Mouse (Mus musculus) cerebellum, adult (tissue): ENCODE results near the gene Sprr2h.

Source experiments
- ATAC-seq: cut with Nextera tagmentation; 2 replicates; pipeline ENCODE4 v1.9.2; 2017; ENCODE audit warnings: mild to moderate bottlenecking, moderate library complexity, mixed read lengths; ENCODE audit not compliant: insufficient number of reproducible peaks, low FRiP score, low TSS enrichment

Gene Sprr2h

DNA sequence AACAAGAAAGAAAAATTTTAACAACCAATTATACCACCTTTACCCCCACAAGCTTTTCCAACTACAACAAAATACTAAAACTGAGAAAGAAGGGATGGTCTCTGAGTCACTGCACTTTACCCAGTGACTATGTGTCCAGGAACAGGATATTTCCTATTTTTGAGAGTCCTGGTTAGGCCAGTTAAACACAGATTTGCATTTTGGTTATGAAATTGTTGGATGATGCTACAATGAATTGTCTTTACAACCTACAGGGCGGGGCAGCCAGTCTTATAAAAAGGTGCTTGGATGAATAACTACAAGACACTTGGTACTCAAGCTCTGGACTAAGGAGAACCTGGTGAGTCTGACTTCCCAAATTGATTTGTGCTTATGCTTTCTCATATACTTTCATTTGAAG lies at the start of gene Sprr2h:
Gene Sprr2h (plus strand): TSS at position 301 of the 400 bp plus-strand sequence.
- no peak for ATAC-seq

DNA sequence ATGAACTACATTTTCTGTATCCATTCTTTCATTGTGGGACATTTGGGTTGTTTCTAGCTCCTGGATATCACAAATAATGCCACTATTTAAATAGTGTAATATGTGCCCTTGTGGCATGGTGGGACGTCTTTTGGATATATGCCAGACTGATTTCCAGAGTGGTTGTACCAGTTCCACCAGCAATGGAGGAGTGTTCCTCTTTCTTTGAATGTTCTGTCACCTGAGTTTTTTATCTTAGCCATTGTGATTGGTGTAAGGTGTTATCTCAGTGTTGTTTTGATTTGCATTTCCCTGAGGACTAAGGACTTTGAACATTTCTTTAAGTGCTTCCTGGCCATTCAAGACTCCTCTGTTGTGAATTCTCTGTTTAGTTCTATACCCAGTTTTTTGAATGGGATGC lies 49.2 kb upstream of the Sprr2h start:
- no peak for ATAC-seq

DNA sequence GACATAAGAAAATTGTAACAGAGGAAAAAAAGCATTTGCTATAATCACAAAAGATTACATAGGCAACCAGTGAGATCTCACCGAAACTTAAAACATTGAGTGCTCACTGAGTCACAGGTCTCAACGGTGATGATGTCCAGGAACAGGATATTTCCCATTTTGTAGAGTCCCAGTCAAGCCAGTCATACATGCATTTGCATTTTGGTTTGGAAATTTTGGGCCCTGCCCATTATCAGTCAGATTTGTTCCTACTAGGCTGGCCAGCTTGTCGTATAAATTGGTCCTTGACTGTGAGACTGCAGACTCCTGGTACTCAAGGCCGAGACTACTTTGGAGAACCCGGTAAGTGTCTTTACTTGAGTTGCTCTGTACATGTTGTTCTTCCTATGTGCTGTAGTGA lies 46.6 kb upstream of the Sprr2h start, which contains the start of gene Sprr2d:
Gene Sprr2d (plus strand): TSS at position 301 of the 400 bp plus-strand sequence.
- no peak for ATAC-seq

DNA sequence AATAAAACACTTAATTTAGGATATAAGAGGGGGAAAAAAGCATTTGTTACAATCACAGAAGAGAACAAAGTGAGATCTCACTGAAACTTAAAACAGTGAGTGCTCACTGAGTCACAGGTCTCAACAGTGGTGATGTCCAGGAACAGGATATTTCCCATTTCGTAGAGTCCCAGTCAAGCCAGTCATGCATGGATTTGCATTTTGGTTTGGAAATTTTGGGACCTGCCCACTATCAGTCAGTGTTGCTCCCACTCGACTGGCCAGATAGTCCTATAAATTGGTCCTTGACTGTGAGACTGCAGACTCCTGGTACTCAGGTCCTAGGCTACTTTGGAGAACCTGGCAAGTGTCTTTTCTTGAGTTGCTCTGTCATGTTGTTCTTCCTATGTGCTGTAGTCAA lies 33.6 kb upstream of the Sprr2h start, which contains the start of gene Sprr2e:
Gene Sprr2e (plus strand): TSS at position 301 of the 400 bp plus-strand sequence.
- no peak for ATAC-seq

DNA sequence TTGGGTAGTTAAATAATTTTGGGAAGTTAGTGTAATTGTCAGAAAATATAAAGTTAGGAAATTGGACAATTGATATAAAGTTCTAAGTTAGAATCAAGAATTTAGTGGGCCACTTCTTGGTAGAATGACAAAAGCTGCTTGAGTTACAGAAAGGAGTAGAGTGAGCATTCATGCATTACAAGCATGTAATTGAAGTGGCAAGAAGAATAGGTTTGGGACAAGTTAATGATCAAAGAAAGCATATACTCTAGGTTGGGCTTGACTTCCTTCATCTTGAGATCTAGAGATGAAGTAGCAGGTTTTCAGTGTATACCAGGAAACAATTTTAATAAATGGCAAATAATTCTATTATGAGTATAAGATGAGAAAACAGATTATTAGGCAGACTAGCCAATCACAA lies 23.9 kb upstream of the Sprr2h start:
- no peak for ATAC-seq

DNA sequence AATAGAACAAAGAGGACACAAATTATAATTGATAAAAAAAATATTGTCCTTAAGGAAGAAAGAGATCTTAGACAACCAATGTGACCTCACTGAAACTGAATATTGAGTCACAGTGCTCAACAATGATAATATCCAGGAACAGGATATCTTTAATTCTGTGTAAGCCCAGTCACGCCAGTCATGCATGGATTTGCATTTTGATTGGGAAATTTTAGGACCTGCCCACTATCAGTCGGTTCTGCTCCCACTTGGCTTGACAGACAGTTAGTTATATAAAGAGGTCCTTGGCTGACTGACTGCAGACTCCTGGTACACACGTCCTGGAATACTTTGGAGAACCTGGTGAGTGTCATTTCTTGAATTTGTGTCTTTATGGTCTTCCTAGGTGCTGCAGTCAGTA lies 20.6 kb upstream of the Sprr2h start, which contains the start of gene Sprr2f:
Gene Sprr2f (plus strand): TSS at position 301 of the 400 bp plus-strand sequence.
- no peak for ATAC-seq

DNA sequence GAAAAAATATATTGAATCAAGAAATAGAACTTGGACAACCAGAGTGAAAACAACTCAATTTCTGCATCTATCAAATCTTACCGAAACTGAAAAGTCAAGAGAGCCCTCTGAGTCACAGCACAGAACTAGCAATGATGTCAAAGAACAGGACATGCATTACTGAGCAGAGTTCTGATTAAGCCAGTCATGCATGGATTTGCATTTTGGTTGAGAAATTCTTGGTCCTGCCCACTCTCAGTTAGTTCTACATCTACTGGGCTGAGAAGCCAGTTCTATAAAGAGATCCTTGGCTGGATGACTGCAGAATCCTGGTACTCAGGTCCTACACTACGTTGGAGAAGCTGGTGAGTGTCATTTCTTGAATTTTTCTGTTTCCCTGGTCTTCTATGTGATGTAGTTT lies 11.9 kb upstream of the Sprr2h start:
- no peak for ATAC-seq

DNA sequence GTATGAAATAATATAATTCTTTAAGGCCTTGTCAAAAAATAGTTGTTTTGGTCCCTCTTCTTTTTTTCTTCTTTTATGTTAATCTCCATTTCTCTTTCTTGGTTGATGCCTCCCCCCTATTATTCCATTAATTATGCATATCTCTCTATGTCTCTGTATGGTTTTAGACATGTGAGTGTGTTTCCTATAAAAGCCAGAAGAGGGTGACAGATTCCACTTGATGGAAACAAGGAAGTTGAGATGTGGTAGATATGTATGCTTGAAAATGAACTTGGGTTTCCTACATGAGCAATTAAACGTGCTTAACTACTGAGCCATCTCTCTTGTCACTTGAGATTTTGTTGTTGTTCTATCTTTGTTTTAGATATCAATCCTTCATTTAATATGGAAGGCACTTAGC lies 8.8 kb downstream of the Sprr2h start:
- ATAC-seq = no peak

DNA sequence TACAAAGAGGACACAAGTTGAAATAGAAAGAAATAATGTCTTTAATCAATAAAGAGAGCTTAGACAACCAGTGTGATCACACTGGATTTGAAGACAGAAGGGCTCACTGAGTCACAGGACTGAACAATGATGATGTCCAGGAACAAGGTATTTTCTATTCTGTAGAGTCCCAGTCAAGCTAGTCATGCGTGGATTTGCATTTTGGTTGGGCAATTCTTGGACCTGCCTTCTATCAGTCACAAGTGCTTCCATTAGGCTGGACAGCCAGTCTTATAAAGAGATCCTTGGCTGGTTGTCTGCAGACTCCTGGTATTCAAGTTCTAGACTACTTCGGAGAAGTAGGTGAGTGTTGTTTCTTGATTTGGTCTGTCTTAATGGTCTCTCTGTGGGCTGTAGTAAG lies 22.2 kb downstream of the Sprr2h start, which contains the start of gene Sprr2i:
Gene Sprr2i (plus strand): TSS at position 301 of the 400 bp plus-strand sequence.
- ATAC-seq = no peak

DNA sequence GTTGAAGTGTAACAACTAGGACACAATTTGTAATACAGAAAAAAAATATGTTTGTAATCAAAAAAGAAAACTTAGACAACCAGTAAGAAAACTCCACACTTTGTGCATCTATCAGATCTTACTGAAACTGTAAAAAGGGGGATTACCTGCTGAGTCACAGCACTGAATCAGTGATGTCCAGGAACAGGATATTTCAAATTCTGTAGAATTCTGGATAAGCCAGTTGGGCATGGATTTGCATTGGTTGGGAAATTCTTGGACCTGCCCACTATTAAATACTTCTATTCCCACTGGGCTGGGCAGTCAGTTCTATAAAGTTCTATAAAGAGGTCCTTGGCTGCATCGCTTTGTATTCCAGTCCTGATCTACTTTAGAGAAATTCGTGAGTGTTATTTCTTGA lies 32.3 kb downstream of the Sprr2h start, which contains the start of gene Sprr2j-ps:
Gene Sprr2j-ps (plus strand): TSS at position 301 of the 400 bp plus-strand sequence.
- ATAC-seq = no peak

DNA sequence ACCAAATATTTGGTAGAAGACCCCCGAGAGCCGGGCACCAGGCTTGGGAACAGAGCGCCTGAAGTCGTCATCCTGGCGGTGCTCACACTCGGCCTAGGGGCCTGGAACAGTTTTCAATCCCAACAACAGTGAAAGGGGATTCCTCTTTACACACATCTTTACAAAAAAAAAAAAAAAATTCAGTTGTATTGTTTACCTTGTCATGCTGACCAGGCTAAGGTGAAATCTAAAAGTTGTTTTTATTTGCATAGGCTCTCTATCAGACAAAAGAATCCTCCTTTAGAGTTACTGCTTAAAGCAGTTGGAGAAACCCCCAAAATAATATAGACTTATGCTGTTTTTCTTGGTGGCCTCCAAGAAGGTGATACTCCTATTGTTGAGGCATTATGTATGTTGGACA lies 43.8 kb downstream of the Sprr2h start, which contains the start of gene Gm9774:
Gene Gm9774 (minus strand): TSS at position 101 of the 400 bp plus-strand sequence.
- ATAC-seq = no peak

DNA sequence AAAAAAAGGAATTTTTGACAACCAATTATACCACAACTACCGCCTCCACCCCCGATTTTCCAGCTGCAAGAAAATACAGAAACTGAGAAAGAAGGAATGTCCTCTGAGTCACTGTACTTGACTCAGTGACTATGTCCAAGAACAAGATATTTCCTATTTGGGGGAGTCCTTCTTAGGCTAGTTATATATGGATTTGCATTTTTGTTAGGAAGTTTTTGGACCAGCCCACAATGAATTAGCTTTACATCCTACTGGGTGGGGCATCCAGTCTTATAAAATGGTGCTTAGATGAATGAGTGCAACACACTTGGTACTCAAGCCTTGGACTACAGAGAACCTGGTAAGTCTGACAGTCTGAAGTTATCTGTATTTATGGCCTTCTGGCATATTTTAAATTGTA lies 46.8 kb downstream of the Sprr2h start, which contains the start of gene Sprr2k:
Gene Sprr2k (plus strand): TSS at position 301 of the 400 bp plus-strand sequence.
- no peak for ATAC-seq
